Mouse (Mus musculus) midbrain, embryonic 12.5 days (tissue): ENCODE results near the gene Alg12. TPM values are rescaled to one million over a fixed set of nuclear protein-coding genes. Genes with fewer than 3 reads are reported as not detected.
"Not testable (repeated sequence)": the region's sequence is repeated elsewhere in the genome, so short reads cannot be mapped to it uniquely, and the experiment has no call there.

Source experiments
- ATAC-seq: fragments of 200-750 bp; cut with Nextera tagmentation; 2 replicates; pipeline ENCODE4 v1.8.0; 2017; ENCODE audit warnings: low read depth, moderate TSS enrichment, moderate library complexity; ENCODE audit not compliant: low FRiP score
- H3K27ac ChIP-seq: fragments of 300-500 bp; sonication (generic); replicated peaks from 2 replicates; pipeline ENCODE4 v1.5.1; 2016; ENCODE audit warnings: mild to moderate bottlenecking
- H3K27me3 ChIP-seq: fragments of 300-500 bp; sonication (generic); 2 replicates; pipeline ENCODE4 v1.6.1; 2016; ENCODE audit warnings: mild to moderate bottlenecking
- H3K36me3 ChIP-seq: fragments of 300-500 bp; sonication (generic); 2 replicates; pipeline ENCODE4 v1.6.1; 2016
- H3K4me1 ChIP-seq: fragments of 300-500 bp; sonication (generic); 2 replicates; pipeline ENCODE4 v1.6.1; 2016
- H3K4me2 ChIP-seq: fragments of 300-500 bp; sonication (generic); replicated peaks from 2 replicates; pipeline ENCODE4 v1.6.1; 2016; ENCODE audit warnings: mild to moderate bottlenecking, moderate library complexity
- H3K4me3 ChIP-seq: fragments of 300-500 bp; sonication (generic); 2 replicates; pipeline ENCODE4 v1.5.1; 2016; ENCODE audit warnings: mild to moderate bottlenecking
- H3K9ac ChIP-seq: fragments of 300-500 bp; sonication (generic); replicated peaks from 2 replicates; pipeline ENCODE4 v1.6.1; 2016; ENCODE audit warnings: mild to moderate bottlenecking, moderate library complexity
- H3K9me3 ChIP-seq: fragments of 300-500 bp; sonication (generic); 2 replicates; pipeline ENCODE4 v1.6.1; 2016; ENCODE audit warnings: mild to moderate bottlenecking
- WGBS: fragments of 180-500 bp; shearing (Covaris S2); methylation state at CpG from one replicate; pipeline ENCODE4 v1.1.7; 2016; 5-methylcytosine and 5-hydroxymethylcytosine counted together
- polyA plus RNA-seq: library from polyadenylated mRNA; unstranded; fragments of >200 nt; fragmentation: Nextera tagmentation; extraction: Ambion mirVana; gene quantifications from 2 replicates; pipeline ENCODE4 v1.2.1, GENCODE M21; 2016

The Alg12 gene
- polyA plus RNA-seq, 1 experiment from 2014 or later = 8.3 TPM

DNA sequence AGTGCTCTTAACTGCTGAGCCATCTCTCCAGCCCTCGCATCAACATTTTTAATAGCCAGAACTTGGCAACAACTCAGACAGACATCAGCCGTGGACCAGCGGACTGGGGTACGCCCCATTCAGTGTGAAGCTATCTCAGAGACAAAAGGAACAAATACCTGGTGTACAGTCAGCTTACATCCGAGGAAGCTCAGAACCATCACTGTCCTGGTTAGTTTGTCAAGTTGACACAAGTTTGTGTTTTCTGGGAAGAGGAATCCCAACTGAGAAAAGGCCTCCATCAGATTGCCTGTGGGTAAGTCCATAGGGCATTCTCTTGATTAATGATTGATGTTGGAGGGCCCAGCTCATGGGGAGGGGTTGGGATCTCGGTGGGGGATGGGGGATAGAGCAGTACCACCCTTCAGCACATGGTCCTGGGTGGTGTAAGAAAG lies 18.2 kb downstream of the Alg12 start:
- WGBS = 93% methylated on average over 6 of the region's 6 CpGs
- H3K4me2 ChIP-seq = no peak overlapping the region
- no peak overlapping the region for H3K9ac ChIP-seq
- H3K4me1 ChIP-seq = no peaks in the 10 kb centered on the region
- no peaks in the 10 kb centered on the region for H3K27me3 ChIP-seq
- no peak overlapping the region for H3K4me3 ChIP-seq
- ATAC-seq = no peak
- no peak overlapping the region for H3K27ac ChIP-seq
- H3K36me3 ChIP-seq = peaks cover 27% of the 10 kb centered on the region
- no peaks in the 10 kb centered on the region for H3K9me3 ChIP-seq

DNA sequence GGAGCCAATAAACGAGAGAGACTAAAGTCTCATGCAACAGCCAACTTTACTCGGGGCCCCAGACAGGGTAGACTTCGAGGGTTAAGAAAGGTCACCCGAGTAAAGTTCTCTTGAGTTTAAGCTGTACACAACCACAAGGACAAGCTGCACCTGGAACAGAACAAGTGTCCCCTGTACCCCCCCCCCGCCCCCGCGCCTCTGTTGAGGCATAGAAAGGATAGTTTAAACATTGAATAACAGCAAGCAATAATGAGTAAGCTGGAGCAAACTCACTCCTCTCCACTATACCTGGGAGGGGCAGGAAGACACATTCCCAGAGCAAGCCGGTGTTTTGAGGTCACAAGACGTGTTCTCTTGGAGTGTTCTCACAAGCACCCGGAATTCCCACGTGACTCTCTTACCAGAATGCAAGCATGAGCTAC lies 19.2 kb downstream of the Alg12 start:
- H3K9me3 ChIP-seq = no peaks in the 10 kb centered on the region
- no peaks in the 10 kb centered on the region for H3K27me3 ChIP-seq
- WGBS = 92% methylated on average over 11 of the region's 11 CpGs
- no peaks in the 10 kb centered on the region for H3K4me1 ChIP-seq
- no peak overlapping the region for H3K4me2 ChIP-seq
- H3K27ac ChIP-seq = no peak overlapping the region
- H3K36me3 ChIP-seq = peaks cover 18% of the 10 kb centered on the region
- ATAC-seq = no peak
- no peak overlapping the region for H3K4me3 ChIP-seq
- no peak overlapping the region for H3K9ac ChIP-seq

DNA sequence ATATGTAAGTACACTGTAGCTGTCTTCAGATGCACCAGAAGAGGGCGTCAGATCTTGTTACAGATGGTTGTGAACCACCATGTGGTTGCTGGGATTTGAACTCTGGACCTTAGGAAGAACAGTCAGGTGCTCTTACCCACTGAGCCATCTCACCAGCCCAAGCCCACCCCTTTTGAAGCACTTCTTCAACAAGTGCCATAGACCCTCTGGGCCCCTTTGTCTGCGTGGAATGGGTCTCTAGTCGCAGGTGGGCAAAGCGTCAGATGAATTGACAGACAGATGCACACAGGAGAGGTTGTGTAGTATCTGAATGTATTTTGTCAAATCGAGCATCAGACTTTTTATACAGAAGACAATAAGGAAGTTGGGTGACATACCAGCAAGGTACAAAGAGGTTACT lies 24.4 kb downstream of the Alg12 start:
- not testable (repeated sequence) for H3K4me3 ChIP-seq, H3K4me1 ChIP-seq, H3K9me3 ChIP-seq, H3K9ac ChIP-seq, ATAC-seq, H3K27me3 ChIP-seq, H3K27ac ChIP-seq, H3K4me2 ChIP-seq, H3K36me3 ChIP-seq
- WGBS = 93% methylated on average over 5 of the region's 5 CpGs

DNA sequence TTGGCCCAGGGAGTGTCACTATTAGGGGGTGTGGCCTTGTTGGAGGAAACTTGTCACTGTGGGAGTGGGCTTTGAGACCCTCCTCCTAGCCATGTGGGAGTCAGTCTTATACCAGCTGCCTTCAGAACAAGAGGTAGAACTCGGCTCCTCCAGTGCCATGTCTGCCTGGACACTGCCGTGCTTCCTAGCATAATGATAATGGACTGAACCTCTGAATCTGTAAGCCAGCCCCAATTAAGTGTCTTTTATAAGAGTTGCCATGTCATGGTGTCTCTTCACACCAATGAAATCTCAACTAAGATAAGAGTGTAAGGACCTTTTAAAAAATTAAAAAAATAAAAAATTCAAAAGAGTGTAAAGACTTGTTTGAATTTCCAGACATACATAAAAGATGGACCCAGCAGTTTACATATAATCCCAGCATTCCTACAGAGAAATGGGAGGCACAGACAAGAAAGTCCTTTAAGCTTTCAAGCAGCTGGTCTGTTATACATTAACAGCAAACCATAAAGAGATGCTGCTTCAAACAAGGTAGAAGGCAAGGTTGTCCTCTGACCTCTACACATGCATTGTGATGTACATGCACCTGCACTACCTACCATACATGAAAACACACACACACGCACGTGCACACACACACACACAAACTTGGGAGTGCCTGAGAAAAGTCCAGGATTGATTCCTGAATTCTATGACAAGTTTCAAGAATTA lies 26.8 kb downstream of the Alg12 start:
- H3K9me3 ChIP-seq = no peaks in the 10 kb centered on the region
- H3K4me2 ChIP-seq = no peak overlapping the region
- no peak overlapping the region for H3K27ac ChIP-seq
- H3K4me1 ChIP-seq = no peaks in the 10 kb centered on the region
- H3K27me3 ChIP-seq = no peaks in the 10 kb centered on the region
- no peak overlapping the region for H3K4me3 ChIP-seq
- 86% methylated on average over 4 of the region's 4 CpGs for WGBS
- peaks cover 3% of the 10 kb centered on the region; the same call in 1 of the 2 replicates for H3K36me3 ChIP-seq
- ATAC-seq = no peak
- H3K9ac ChIP-seq = no peak overlapping the region

DNA sequence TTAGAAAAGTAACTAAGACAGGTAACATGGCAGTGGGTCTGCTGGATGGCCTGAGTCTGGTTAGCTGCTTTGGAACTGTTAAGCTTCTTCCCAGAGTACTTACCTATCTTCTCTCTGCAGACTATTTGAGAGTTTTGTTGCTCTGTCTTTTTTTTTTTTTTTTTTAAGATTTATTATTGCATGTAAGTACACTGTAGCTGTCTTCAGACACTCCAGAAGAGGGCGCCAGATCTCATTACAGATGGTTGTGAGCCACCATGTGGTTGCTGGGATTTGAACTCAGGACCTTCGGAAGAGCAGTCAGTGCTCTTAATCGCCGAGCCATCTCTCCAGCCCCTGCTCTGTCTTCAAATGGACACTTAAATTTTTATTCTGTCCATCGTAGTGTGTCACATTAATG lies 44.5 kb downstream of the Alg12 start:
- not testable (repeated sequence) for ATAC-seq, H3K4me2 ChIP-seq, H3K4me3 ChIP-seq, H3K27me3 ChIP-seq, H3K4me1 ChIP-seq, H3K27ac ChIP-seq, H3K9ac ChIP-seq, H3K9me3 ChIP-seq
- WGBS = 90% methylated on average over 5 of the region's 5 CpGs
- H3K36me3 ChIP-seq = peaks cover 55% of the 10 kb centered on the region

DNA sequence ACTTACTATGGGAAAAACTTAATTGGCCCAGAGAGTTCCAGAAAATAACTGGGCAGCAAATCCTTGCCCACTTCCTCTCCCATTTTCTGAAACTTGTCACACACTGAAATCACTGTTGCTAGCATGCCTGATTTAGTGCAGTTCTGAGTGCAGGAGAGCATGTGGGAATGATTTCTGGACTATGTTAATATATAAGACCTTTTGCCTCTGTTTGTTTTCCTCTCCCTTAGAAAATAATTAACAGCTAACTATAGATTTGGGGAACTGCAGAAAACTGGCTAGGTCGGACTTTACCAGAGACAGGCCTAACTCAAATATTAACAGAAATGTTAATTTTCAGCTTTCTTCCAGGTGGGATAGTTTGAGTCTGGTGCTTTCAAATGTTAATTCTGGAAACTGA lies 50.6 kb downstream of the Alg12 start:
- Histone ChIP-seq H3K36me3 (peaks cover 72% of the 10 kb centered on the region), H3K4me2 (no peak overlapping the region), H3K9ac (no peak overlapping the region), H3K4me3 (no peak overlapping the region), H3K27me3 (no peaks in the 10 kb centered on the region), H3K27ac (no peak overlapping the region), H3K4me1 (no peaks in the 10 kb centered on the region), H3K9me3 (peaks cover 6% of the 10 kb centered on the region; the same call in 1 of the 2 replicates)
- no peak for ATAC-seq
- 95% methylated on average over 1 of the region's 1 CpGs for WGBS

DNA sequence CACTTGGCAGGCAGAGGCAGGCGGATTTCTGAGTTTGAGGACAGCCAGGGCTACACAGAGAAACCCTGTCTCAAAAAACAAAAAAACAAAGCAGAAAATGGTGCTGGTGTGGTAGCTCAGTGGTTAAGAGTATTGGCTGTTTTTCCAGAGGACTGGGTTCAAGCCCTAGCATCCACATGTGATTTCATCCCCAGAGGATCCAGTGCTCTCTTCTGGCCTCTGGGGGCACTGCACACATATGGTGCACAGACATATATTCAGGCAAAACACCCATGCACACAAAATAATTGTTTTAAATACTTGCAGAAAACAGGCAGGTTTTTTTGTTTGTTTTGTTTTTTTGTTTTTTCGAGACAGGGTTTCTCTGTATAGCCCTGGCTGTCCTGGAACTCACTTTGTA lies 53.0 kb downstream of the Alg12 start:
- H3K4me2 ChIP-seq, H3K27ac ChIP-seq, H3K9me3 ChIP-seq, H3K4me3 ChIP-seq, H3K9ac ChIP-seq, ATAC-seq, H3K4me1 ChIP-seq, H3K27me3 ChIP-seq: not testable (repeated sequence)
- 93% methylated on average over 2 of the region's 2 CpGs for WGBS
- peaks cover 72% of the 10 kb centered on the region for H3K36me3 ChIP-seq

DNA sequence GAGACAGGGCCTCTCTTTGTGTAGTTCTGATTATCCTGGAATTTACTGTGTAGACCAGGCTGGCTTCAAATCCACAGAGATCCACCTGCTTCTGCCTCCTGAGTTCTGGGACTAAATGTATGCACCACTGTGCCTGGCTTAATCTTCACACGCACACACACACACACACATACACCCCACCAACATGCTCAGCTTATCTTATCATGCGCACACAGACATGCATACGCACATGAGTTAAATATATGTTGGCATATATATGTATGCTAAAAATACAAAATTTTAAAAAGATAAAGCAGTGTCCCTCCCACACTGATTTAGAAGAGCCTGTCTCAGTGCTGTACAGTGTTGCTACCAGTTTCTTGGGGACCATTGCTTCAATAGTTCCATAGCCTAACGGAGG lies 57.6 kb downstream of the Alg12 start:
- H3K36me3 ChIP-seq = peaks cover 88% of the 10 kb centered on the region
- 97% methylated on average over 4 of the region's 4 CpGs for WGBS

DNA sequence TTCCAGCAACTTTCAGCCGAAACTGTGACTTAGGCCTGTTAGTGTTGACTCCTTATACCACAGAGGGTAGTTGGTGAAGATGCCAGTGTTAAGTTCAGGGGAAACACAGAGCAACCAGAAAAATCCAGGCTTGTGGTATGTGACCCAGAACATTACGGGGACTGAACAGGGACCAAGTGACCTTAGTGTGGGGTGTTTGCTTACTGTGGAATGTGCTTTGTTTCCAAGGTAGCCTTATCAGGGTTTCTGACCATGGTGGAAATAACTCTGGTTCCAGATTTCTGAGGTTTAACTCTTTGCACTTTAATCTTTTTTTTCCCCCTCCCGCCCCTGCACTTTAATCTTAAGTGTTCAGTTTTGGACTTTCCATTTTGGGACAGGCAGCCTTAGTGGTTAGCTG lies 61.1 kb downstream of the Alg12 start:
- Histone ChIP-seq H3K4me2 (no peak overlapping the region), H3K9ac (no peak overlapping the region), H3K4me3 (no peak overlapping the region), H3K27me3 (no peaks in the 10 kb centered on the region), H3K4me1 (peaks cover 10% of the 10 kb centered on the region), H3K36me3 (peaks cover 65% of the 10 kb centered on the region), H3K27ac (no peak overlapping the region), H3K9me3 (no peaks in the 10 kb centered on the region)
- ATAC-seq = no peak
- WGBS = 92% methylated on average over 3 of the region's 3 CpGs

More for the DNA sequence above, 57.6 kb downstream of the Alg12 start:
- H3K4me3 ChIP-seq = no peak overlapping the region
- no peaks in the 10 kb centered on the region for H3K27me3 ChIP-seq
- H3K9ac ChIP-seq = no peak overlapping the region
- H3K4me2 ChIP-seq = no peak overlapping the region
- no peak overlapping the region for H3K27ac ChIP-seq
- H3K9me3 ChIP-seq = no peaks in the 10 kb centered on the region
- no peaks in the 10 kb centered on the region for H3K4me1 ChIP-seq
- ATAC-seq = no peak

DNA sequence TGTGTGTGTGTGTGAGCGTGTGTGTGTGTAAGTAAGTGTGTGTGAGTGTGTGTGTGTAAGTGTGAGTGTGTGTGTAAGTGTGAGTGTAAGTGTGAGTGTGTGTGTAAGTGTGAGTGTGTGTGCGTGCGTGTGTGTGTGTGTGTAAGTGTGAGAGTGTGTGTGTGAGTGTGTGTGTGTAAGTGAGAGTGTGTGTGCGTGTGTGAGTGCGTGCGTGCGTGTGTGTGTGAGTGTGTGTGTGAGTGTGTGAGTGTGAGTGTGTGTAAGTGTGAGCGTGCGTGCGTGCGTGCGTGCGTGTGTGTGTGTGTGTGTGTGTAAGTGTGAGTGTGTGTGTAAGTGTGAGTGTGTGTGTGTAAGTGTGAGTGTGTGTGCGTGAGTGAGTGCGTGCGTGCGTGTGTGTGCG lies 63.4 kb downstream of the Alg12 start:
- WGBS = 96% methylated on average over 18 of the region's 18 CpGs
- peaks cover 16% of the 10 kb centered on the region for H3K4me1 ChIP-seq
- no peaks in the 10 kb centered on the region for H3K9me3 ChIP-seq
- no peak overlapping the region for H3K27ac ChIP-seq
- no peaks in the 10 kb centered on the region for H3K27me3 ChIP-seq
- no peak for ATAC-seq
- H3K4me3 ChIP-seq = no peak overlapping the region
- no peak overlapping the region for H3K4me2 ChIP-seq
- no peak overlapping the region for H3K9ac ChIP-seq
- peaks cover 42% of the 10 kb centered on the region for H3K36me3 ChIP-seq

Other genes with a start within 250 kb of the Alg12 start
- gene Zdhhc25, start 219.0 kb downstream of the Alg12 start, polyA plus RNA-seq = not detected in 2 replicates
- 28.5 and 28.8 TPM in 2 replicates for gene Brd1, start 85.1 kb downstream of the Alg12 start, polyA plus RNA-seq
- 42.1 and 44.3 TPM in 2 replicates for gene Zbed4, start 67.7 kb downstream of the Alg12 start, polyA plus RNA-seq
- gene Creld2, start 328 bp upstream of the Alg12 start, polyA plus RNA-seq = 58.8 and 62.5 TPM in 2 replicates
- 41.4 and 49.3 TPM in 2 replicates for gene Pim3, start 42.9 kb upstream of the Alg12 start, polyA plus RNA-seq
- not detected in 2 replicates for gene Ttll8, start 135.1 kb upstream of the Alg12 start, polyA plus RNA-seq
- 3.8 and 4.7 TPM in 2 replicates for gene Mlc1, start 159.7 kb upstream of the Alg12 start, polyA plus RNA-seq
- not detected in 2 replicates for gene Mov10l1, start 163.6 kb upstream of the Alg12 start, polyA plus RNA-seq
- 1.6 and 2.1 TPM in 2 replicates for gene Panx2, start 240.4 kb upstream of the Alg12 start, polyA plus RNA-seq